Mouse (Mus musculus) cerebellum, adult 2 months (tissue): ENCODE results near the gene Mfrp. TPM values are rescaled to one million over a fixed set of nuclear protein-coding genes. Genes with fewer than 3 reads are reported as not detected.

Experiments
- DNase-seq, 2 experiments: peaks; one replicate each; pipeline ENCODE4 v3.0.0; 2021
- H3K27ac ChIP-seq: fragments of 200-500 bp; 2 replicates; pipeline ENCODE4 v1.5.1; 2012; ENCODE audit warnings: low read length, control low read depth, inconsistent platforms; ENCODE audit not compliant: insufficient read depth
- H3K27me3 ChIP-seq: fragments of 200-500 bp; 2 replicates; pipeline ENCODE4 v1.6.1; 2012; ENCODE audit warnings: inconsistent platforms, mild to moderate bottlenecking, low read length, moderate library complexity; ENCODE audit not compliant: control insufficient read depth, insufficient read depth
- H3K4me1 ChIP-seq: fragments of 200-500 bp; 2 replicates; pipeline ENCODE4 v1.6.1; 2011; ENCODE audit warnings: low read length; ENCODE audit not compliant: control insufficient read depth, insufficient read depth
- H3K4me3 ChIP-seq: fragments of 200-500 bp; replicated peaks from 2 replicates; pipeline ENCODE3; 2011; ENCODE audit warnings: mild to moderate bottlenecking, low read depth, low read length, control low read depth; ENCODE audit not compliant: insufficient read depth
- CTCF ChIP-seq: fragments of 200-500 bp; IDR thresholded peaks from 2 replicates; pipeline ENCODE4 v1.5.1; 2011; ENCODE audit warnings: low read depth, mild to moderate bottlenecking, control low read depth, low read length, moderate library complexity, borderline replicate concordance; ENCODE audit not compliant: insufficient read depth
- POLR2A ChIP-seq: fragments of 200-500 bp; IDR thresholded peaks from 2 replicates; pipeline ENCODE4 v1.6.1; 2011; ENCODE audit warnings: low read length, control low read depth, borderline replicate concordance; ENCODE audit not compliant: insufficient read depth
- WGBS: fragments of 180-500 bp; shearing (Covaris S2); methylation state at CpG from one replicate; pipeline ENCODE4 v1.1.7; 2018; 5-methylcytosine and 5-hydroxymethylcytosine counted together
- polyA plus RNA-seq: library from polyadenylated mRNA; depleted of rRNA; stranded (reverse); fragments of >200 nt; gene quantifications from 2 replicates; pipeline ENCODE4 v1.2.3, GENCODE M21; 2012; rRNA removed

Gene Mfrp
- polyA plus RNA-seq, 1 experiment: 2.7 TPM

- no peak for DNase-seq
- H3K27ac ChIP-seq: no peak overlapping the region
- no peaks in the 10 kb centered on the region for H3K27me3 ChIP-seq
- peaks cover 28% of the 10 kb centered on the region for H3K4me1 ChIP-seq
- no peak for TF ChIP-seq CTCF
- TF ChIP-seq POLR2A: no peak
- 66% methylated on average over 4 of the region's 4 CpGs for WGBS
- H3K4me3 ChIP-seq: no peak overlapping the region
These were observed 36.3 kb downstream of the Mfrp start for GRCm38 (mm10) chr9:44137846-44138245.

- DNase-seq: no peak
- Histone ChIP-seq H3K27me3 (no peaks in the 10 kb centered on the region), H3K4me1 (peaks cover 31% of the 10 kb centered on the region), H3K27ac (no peak overlapping the region), H3K4me3 (no peak overlapping the region)
- no peak for TF ChIP-seq POLR2A
- TF ChIP-seq CTCF: no peak
- WGBS: 62% methylated on average over 5 of the region's 5 CpGs
These were observed 40.4 kb downstream of the Mfrp start for GRCm38 (mm10) chr9:44141951-44142350.

- peaks cover 31% of the 10 kb centered on the region for H3K4me1 ChIP-seq
- no peak for DNase-seq
- no peaks in the 10 kb centered on the region for H3K27me3 ChIP-seq
- no peak for TF ChIP-seq CTCF
- no peak for TF ChIP-seq POLR2A
- peak overlapping the region; percentile 15 for H3K27ac ChIP-seq
- H3K4me3 ChIP-seq: no peak overlapping the region
- 38% methylated on average over 5 of the region's 5 CpGs for WGBS
These were observed 41.9 kb downstream of the Mfrp start for GRCm38 (mm10) chr9:44143421-44143820.

- no peak for TF ChIP-seq POLR2A
- TF ChIP-seq CTCF: peak; percentile 56
- no peaks in the 10 kb centered on the region for H3K27me3 ChIP-seq
- peaks cover 28% of the 10 kb centered on the region for H3K4me1 ChIP-seq
- no peak for DNase-seq
- peak overlapping the region; percentile 90 for H3K27ac ChIP-seq
- no peak overlapping the region for H3K4me3 ChIP-seq
- 31% methylated on average over 5 of the region's 8 CpGs for WGBS
These were observed 42.6 kb downstream of the Mfrp start for GRCm38 (mm10) chr9:44144023-44144717.

- TF ChIP-seq POLR2A: no peak
- TF ChIP-seq CTCF: no peak
- Histone ChIP-seq H3K27ac (peak overlapping the region; percentile 90), H3K4me3 (no peak overlapping the region), H3K4me1 (peaks cover 27% of the 10 kb centered on the region), H3K27me3 (no peaks in the 10 kb centered on the region)
- DNase-seq: peak; percentile 80 to 83
These were observed 43.2 kb downstream of the Mfrp start for GRCm38 (mm10) chr9:44144718-44145060.

- Histone ChIP-seq H3K4me1 (peaks cover 16% of the 10 kb centered on the region), H3K4me3 (no peak overlapping the region), H3K27ac (no peak overlapping the region), H3K27me3 (no peaks in the 10 kb centered on the region)
- WGBS: 66% methylated on average over 3 of the region's 3 CpGs
- TF ChIP-seq CTCF: no peak
- TF ChIP-seq POLR2A: no peak
- no peak for DNase-seq
These were observed 45.8 kb downstream of the Mfrp start for GRCm38 (mm10) chr9:44147290-44147689.

Other genes starting within 250 kb of the Mfrp start
- gene Thy1, start 58.3 kb upstream of the Mfrp start, polyA plus RNA-seq: 860 and 925 TPM in 2 replicates
- gene Usp2, start 34.7 kb upstream of the Mfrp start, polyA plus RNA-seq: 43.5 and 47.1 TPM in 2 replicates
- gene C1qtnf5, start 5.5 kb downstream of the Mfrp start, polyA plus RNA-seq: 26.0 and 29.1 TPM in 2 replicates
- 0.41 and 0.75 TPM in 2 replicates for gene Gm49380, start 11.8 kb downstream of the Mfrp start, polyA plus RNA-seq
- gene Rnf26, start 11.8 kb downstream of the Mfrp start, polyA plus RNA-seq: 31.2 and 34.0 TPM in 2 replicates
- 57.0 and 61.8 TPM in 2 replicates for gene Mcam, start 32.7 kb downstream of the Mfrp start, polyA plus RNA-seq
- 14.5 and 15.3 TPM in 2 replicates for gene Cbl, start 132.3 kb downstream of the Mfrp start, polyA plus RNA-seq
- 3.7 and 7.0 TPM in 2 replicates for gene Ccdc153, start 138.9 kb downstream of the Mfrp start, polyA plus RNA-seq
- 0.08 and 0.19 TPM in 2 replicates for gene Pdzd3, start 149.7 kb downstream of the Mfrp start, polyA plus RNA-seq
- 7.9 and 9.9 TPM in 2 replicates for gene Nlrx1, start 166.9 kb downstream of the Mfrp start, polyA plus RNA-seq
- gene Abcg4, start 186.9 kb downstream of the Mfrp start, polyA plus RNA-seq: 105 and 120 TPM in 2 replicates
- 35.8 and 36.0 TPM in 2 replicates for gene Hinfp, start 203.9 kb downstream of the Mfrp start, polyA plus RNA-seq
- gene C2cd2l, start 218.6 kb downstream of the Mfrp start, polyA plus RNA-seq: 112 and 113 TPM in 2 replicates
- 23.5 and 23.6 TPM in 2 replicates for gene Dpagt1, start 224.3 kb downstream of the Mfrp start, polyA plus RNA-seq
- gene H2afx, start 233.0 kb downstream of the Mfrp start, polyA plus RNA-seq: 63.1 and 63.5 TPM in 2 replicates
- 32.2 and 35.4 TPM in 2 replicates for gene Hmbs, start 242.5 kb downstream of the Mfrp start, polyA plus RNA-seq